Mouse (Mus musculus) heart, embryonic 14.5 days (tissue): ENCODE results near the gene Usp32. TPM values are rescaled to one million over a fixed set of nuclear protein-coding genes. Genes with fewer than 3 reads are reported as not detected.
A peak's percentile ranks its signal among the peaks of the same experiment; 100 is the strongest.
"Not testable (repeated sequence)": the region's sequence is repeated elsewhere in the genome, so short reads cannot be mapped to it uniquely, and the experiment has no call there.

Source experiments
- ATAC-seq: fragments of 200-750 bp; cut with Nextera tagmentation; 2 replicates; pipeline ENCODE4 v1.8.0; 2017; ENCODE audit warnings: low read depth, moderate TSS enrichment; ENCODE audit not compliant: insufficient number of reproducible peaks, insufficient read depth, low FRiP score
- H3K27ac ChIP-seq, 2 experiments: fragments of 200-500 bp in 1 of 2; fragments of 300-500 bp in 1 of 2; sonication (generic) in 1 of 2; replicated peaks in 1 of 2; 2 replicates each; pipeline ENCODE4 v1.5.1; 2012 to 2014; ENCODE audit warnings: low read depth in 2 of 2, low read length in 2 of 2, control low read depth in 1 of 2, mild to moderate bottlenecking in 1 of 2, mixed read lengths in 1 of 2; ENCODE audit not compliant: control insufficient read depth in 1 of 2, insufficient read depth in 1 of 2
- H3K27me3 ChIP-seq: fragments of 300-500 bp; sonication (generic); 2 replicates; pipeline ENCODE4 v1.6.1; 2014; ENCODE audit warnings: mild to moderate bottlenecking, low read length, control low read depth; ENCODE audit not compliant: control insufficient read depth, insufficient read depth
- H3K36me3 ChIP-seq: fragments of 300-500 bp; sonication (generic); 2 replicates; pipeline ENCODE4 v1.6.1; 2014; ENCODE audit warnings: mild to moderate bottlenecking, control low read depth, low read length, mixed read lengths; ENCODE audit not compliant: control insufficient read depth, insufficient read depth
- H3K4me1 ChIP-seq, 2 experiments: fragments of 200-500 bp in 1 of 2; fragments of 300-500 bp in 1 of 2; sonication (generic) in 1 of 2; 2 replicates each; pipeline ENCODE4 v1.6.1; 2012 to 2014; ENCODE audit warnings: low read length in 2 of 2, control low read depth in 1 of 2, mixed read lengths in 1 of 2; ENCODE audit not compliant: control insufficient read depth in 2 of 2, insufficient read depth in 2 of 2
- H3K4me2 ChIP-seq: fragments of 300-500 bp; sonication (generic); 2 replicates; pipeline ENCODE4 v1.6.1; 2014; ENCODE audit warnings: mild to moderate bottlenecking, low read length
- H3K4me3 ChIP-seq, 2 experiments: fragments of 200-500 bp in 1 of 2; fragments of 300-500 bp in 1 of 2; sonication (generic) in 1 of 2; 2 replicates each; pipeline ENCODE4 v1.5.1; 2012 to 2014; ENCODE audit warnings: low read length in 2 of 2, mild to moderate bottlenecking in 2 of 2, control low read depth in 1 of 2, low read depth in 1 of 2, moderate library complexity in 1 of 2; ENCODE audit not compliant: control insufficient read depth in 1 of 2, insufficient read depth in 1 of 2
- H3K9ac ChIP-seq: fragments of 300-500 bp; sonication (generic); 2 replicates; pipeline ENCODE4 v1.6.1; 2014; ENCODE audit warnings: mild to moderate bottlenecking, low read length
- H3K9me3 ChIP-seq: fragments of 300-500 bp; sonication (generic); 2 replicates; pipeline ENCODE4 v1.6.1; 2016; ENCODE audit warnings: low read length, control low read depth; ENCODE audit not compliant: control insufficient read depth
- WGBS: fragments of 180-500 bp; shearing (Covaris S2); extraction: QIAGEN DNeasy Blood & Tissue Kit; methylation state at CpG from one replicate; pipeline ENCODE4 v1.1.7; 2014; 5-methylcytosine and 5-hydroxymethylcytosine counted together
- polyA plus RNA-seq: library from polyadenylated mRNA; unstranded; fragments of >200 nt; fragmentation: Nextera tagmentation; extraction: Ambion mirVana; gene quantifications from 2 replicates; pipeline ENCODE4 v1.2.1, GENCODE M21; 2014

Gene Usp32
- polyA plus RNA-seq, 1 experiment from 2014 or later: 6.2 TPM

- Histone ChIP-seq H3K4me3 (no peak overlapping the region), H3K4me2 (no peak overlapping the region), H3K36me3 (no peaks in the 10 kb centered on the region), H3K27me3 (no peaks in the 10 kb centered on the region), H3K9ac (no peak overlapping the region), H3K9me3 (no peaks in the 10 kb centered on the region), H3K4me1 (no peaks in the 10 kb centered on the region), H3K27ac (no peak overlapping the region)
- no peak for ATAC-seq
- 74% methylated on average over 6 of the region's 6 CpGs for WGBS
These were observed 37.8 kb upstream of the Usp32 start for GRCm38 (mm10) chr11:85177761-85178160.

GRCm38 (mm10) chr11:85175941-85176340 lies 36.0 kb upstream of the Usp32 start:
- Histone ChIP-seq H3K9ac (no peak overlapping the region), H3K9me3 (no peaks in the 10 kb centered on the region), H3K36me3 (no peaks in the 10 kb centered on the region), H3K27ac (no peak overlapping the region), H3K27me3 (no peaks in the 10 kb centered on the region), H3K4me1 (no peaks in the 10 kb centered on the region), H3K4me3 (no peak overlapping the region), H3K4me2 (no peak overlapping the region)
- WGBS: 76% methylated on average over 3 of the region's 3 CpGs
- no peak for ATAC-seq

- 49% methylated on average over 2 of the region's 2 CpGs for WGBS
- Histone ChIP-seq H3K27ac (no peak overlapping the region), H3K9me3 (no peaks in the 10 kb centered on the region), H3K4me2 (no peak overlapping the region), H3K4me1 (no peaks in the 10 kb centered on the region), H3K4me3 (no peak overlapping the region), H3K27me3 (no peaks in the 10 kb centered on the region), H3K9ac (no peak overlapping the region), H3K36me3 (no peaks in the 10 kb centered on the region)
- ATAC-seq: no peak
These were observed 30.9 kb upstream of the Usp32 start for GRCm38 (mm10) chr11:85170833-85171232.

- peak within 1 kb of the TSS; percentile 64 for H3K4me2 ChIP-seq
- no peaks in the 10 kb centered on the region for H3K36me3 ChIP-seq
- no peaks in the 10 kb centered on the region for H3K27me3 ChIP-seq
- H3K4me1 ChIP-seq: no peaks in the 10 kb centered on the region
- H3K4me3 ChIP-seq: peak within 1 kb of the TSS; percentile 21 to 30
- no peak within 1 kb of the TSS for H3K27ac ChIP-seq
- WGBS: 14% methylated on average over 21 of the region's 21 CpGs
- H3K9me3 ChIP-seq: no peaks in the 10 kb centered on the region
- peak within 1 kb of the TSS; percentile 51; the same call in 1 of the 2 replicates for H3K9ac ChIP-seq
- no peak for ATAC-seq
These were observed 30.2 kb upstream of the Usp32 start, which contains the start of gene 1700125H20Rik for GRCm38 (mm10) chr11:85170058-85170740. Gene 1700125H20Rik (plus strand): TSS chr11:85170404.

GRCm38 (mm10) chr11:85167503-85167902 lies 27.5 kb upstream of the Usp32 start:
- Histone ChIP-seq H3K4me3 (no peak overlapping the region), H3K36me3 (no peaks in the 10 kb centered on the region), H3K4me1 (no peaks in the 10 kb centered on the region), H3K9ac (no peak overlapping the region), H3K4me2 (no peak overlapping the region), H3K27ac (no peak overlapping the region), H3K9me3 (no peaks in the 10 kb centered on the region), H3K27me3 (no peaks in the 10 kb centered on the region)
- no peak for ATAC-seq
- 40% methylated on average over 1 of the region's 1 CpGs for WGBS

- no peak overlapping the region for H3K4me2 ChIP-seq
- no peaks in the 10 kb centered on the region for H3K4me1 ChIP-seq
- no peaks in the 10 kb centered on the region for H3K36me3 ChIP-seq
- no peak overlapping the region for H3K9ac ChIP-seq
- H3K27me3 ChIP-seq: no peaks in the 10 kb centered on the region
- no peak for ATAC-seq
- no peak overlapping the region for H3K4me3 ChIP-seq
- H3K27ac ChIP-seq: no peak overlapping the region
- no peaks in the 10 kb centered on the region for H3K9me3 ChIP-seq
These were observed 24.4 kb upstream of the Usp32 start for GRCm38 (mm10) chr11:85164371-85164770.

- not testable (repeated sequence) for H3K9ac ChIP-seq, H3K27me3 ChIP-seq, H3K4me2 ChIP-seq, ATAC-seq, H3K4me3 ChIP-seq, H3K36me3 ChIP-seq, H3K9me3 ChIP-seq, H3K27ac ChIP-seq, H3K4me1 ChIP-seq
- WGBS: 61% methylated on average over 1 of the region's 1 CpGs
These were observed 23.1 kb upstream of the Usp32 start for GRCm38 (mm10) chr11:85163014-85163413.

GRCm38 (mm10) chr11:85157301-85157700 lies 17.3 kb upstream of the Usp32 start:
- H3K4me2 ChIP-seq: no peak overlapping the region
- H3K27ac ChIP-seq: no peak overlapping the region
- H3K9me3 ChIP-seq: no peaks in the 10 kb centered on the region
- no peaks in the 10 kb centered on the region for H3K36me3 ChIP-seq
- H3K4me3 ChIP-seq: no peak overlapping the region
- H3K4me1 ChIP-seq: no peaks in the 10 kb centered on the region
- 38% methylated on average over 2 of the region's 2 CpGs for WGBS
- no peaks in the 10 kb centered on the region for H3K27me3 ChIP-seq
- H3K9ac ChIP-seq: no peak overlapping the region
- no peak for ATAC-seq
